Mouse (Mus musculus) heart, embryonic 10.5 days (tissue): ENCODE measurements around the gene Olfr676. TPM values are rescaled to one million over a fixed set of nuclear protein-coding genes. Genes with fewer than 3 reads are reported as not detected.
"Not testable (repeated sequence)": the region's sequence is repeated elsewhere in the genome, so short reads cannot be mapped to it uniquely, and the experiment has no call there.

Experiments
- DNase-seq: peaks from one replicate; pipeline ENCODE4 v3.0.0-alpha.2; 2017; ENCODE audit warnings: low spot score
- H3K27ac ChIP-seq: fragments of 300-500 bp; sonication (generic); 2 replicates; pipeline ENCODE4 v1.5.1; 2016; ENCODE audit warnings: mild to moderate bottlenecking
- H3K27me3 ChIP-seq: fragments of 300-500 bp; sonication (generic); 2 replicates; pipeline ENCODE4 v1.6.1; 2016; ENCODE audit warnings: mild to moderate bottlenecking; ENCODE audit not compliant: poor library complexity, insufficient read depth, severe bottlenecking
- H3K36me3 ChIP-seq: fragments of 300-500 bp; sonication (generic); 2 replicates; pipeline ENCODE4 v1.6.1; 2016; ENCODE audit warnings: mild to moderate bottlenecking, moderate library complexity
- H3K4me1 ChIP-seq: fragments of 300-500 bp; sonication (generic); 2 replicates; pipeline ENCODE4 v1.6.1; 2016; ENCODE audit warnings: mild to moderate bottlenecking
- H3K4me3 ChIP-seq: fragments of 300-500 bp; sonication (generic); 2 replicates; pipeline ENCODE4 v1.5.1; 2016; ENCODE audit warnings: mild to moderate bottlenecking, moderate library complexity
- H3K9me3 ChIP-seq: fragments of 300-500 bp; sonication (generic); 2 replicates; pipeline ENCODE4 v1.6.1; 2016; ENCODE audit warnings: mild to moderate bottlenecking, moderate library complexity
- WGBS: fragments of 180-500 bp; shearing (Covaris S2); methylation state at CpG from one replicate; pipeline ENCODE4 v1.1.7; 2016; 5-methylcytosine and 5-hydroxymethylcytosine counted together
- polyA plus RNA-seq: library from polyadenylated mRNA; unstranded; fragments of >200 nt; fragmentation: Nextera tagmentation; extraction: Ambion mirVana; gene quantifications from 2 replicates; pipeline ENCODE4 v1.2.1, GENCODE M21; 2016

Olfr676 gene
- not detected in 2 replicates for polyA plus RNA-seq

GRCm38 (mm10) chr7:105032398-105032797 is at the start of gene Olfr676:
TSS of gene Olfr676 (plus strand) at chr7:105032698.
- no peak within 1 kb of the TSS for H3K27ac ChIP-seq
- H3K9me3 ChIP-seq, result no peaks in the 10 kb centered on the region
- no peak within 1 kb of the TSS for H3K4me3 ChIP-seq
- H3K4me1 ChIP-seq, result no peaks in the 10 kb centered on the region
- no peak for DNase-seq
- H3K36me3 ChIP-seq, result no peaks in the 10 kb centered on the region
- no peaks in the 10 kb centered on the region for H3K27me3 ChIP-seq

DNA sequence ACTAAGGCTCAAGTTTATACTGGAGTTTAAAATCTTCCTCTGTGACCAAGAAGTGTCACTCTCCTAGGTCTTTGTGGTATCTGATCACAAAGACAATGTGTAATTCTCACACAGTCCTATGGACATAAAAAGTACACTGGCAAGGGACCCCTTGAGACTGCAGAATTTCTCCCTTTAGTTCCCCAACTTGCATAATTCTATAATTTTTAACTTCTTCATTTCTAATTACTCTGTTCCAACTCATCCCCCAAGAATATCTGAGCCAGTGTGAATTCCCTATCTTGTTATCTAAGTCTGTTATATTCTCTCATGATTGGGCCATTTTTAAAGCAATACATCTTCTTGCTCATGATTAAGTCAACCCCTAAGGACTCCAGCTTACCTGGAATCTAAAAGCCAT is 30.6 kb upstream of the Olfr676 start, which contains the start of gene Olfr672:
Gene Olfr672, minus strand, starts transcription at position 101 of the 400 bp plus-strand sequence.
- Histone ChIP-seq H3K4me3 (no peak within 1 kb of the TSS), H3K9me3 (no peaks in the 10 kb centered on the region), H3K27me3 (no peaks in the 10 kb centered on the region), H3K4me1 (no peaks in the 10 kb centered on the region), H3K36me3 (no peaks in the 10 kb centered on the region), H3K27ac (no peak within 1 kb of the TSS)
- DNase-seq, result no peak

DNA sequence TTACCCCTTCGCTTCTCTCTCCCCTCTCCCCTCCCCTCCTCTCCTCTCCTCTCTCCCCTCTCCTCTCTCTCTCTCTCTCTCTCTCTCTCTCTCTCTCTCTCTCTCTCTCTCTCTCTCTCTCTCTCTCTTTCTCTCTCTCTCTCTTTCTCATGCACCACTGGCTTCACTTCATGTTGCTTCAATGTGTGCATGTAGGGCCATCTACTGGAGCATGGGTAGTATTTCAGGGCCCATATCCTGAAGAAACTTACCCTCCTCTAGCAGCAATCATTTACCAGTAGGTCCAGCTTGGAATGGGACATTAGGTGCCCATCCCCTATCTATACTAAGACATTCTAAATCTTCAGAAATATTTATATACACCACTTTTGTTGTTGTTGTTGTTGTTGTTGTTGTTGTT is 10.0 kb upstream of the Olfr676 start:
- DNase-seq, result no peak
- no peak overlapping the region for H3K27ac ChIP-seq
- H3K9me3 ChIP-seq, result no peaks in the 10 kb centered on the region
- WGBS, result 42% methylated on average over 1 of the region's 1 CpGs
- no peaks in the 10 kb centered on the region for H3K27me3 ChIP-seq
- no peaks in the 10 kb centered on the region for H3K36me3 ChIP-seq
- no peak overlapping the region for H3K4me3 ChIP-seq
- H3K4me1 ChIP-seq, result no peaks in the 10 kb centered on the region

DNA sequence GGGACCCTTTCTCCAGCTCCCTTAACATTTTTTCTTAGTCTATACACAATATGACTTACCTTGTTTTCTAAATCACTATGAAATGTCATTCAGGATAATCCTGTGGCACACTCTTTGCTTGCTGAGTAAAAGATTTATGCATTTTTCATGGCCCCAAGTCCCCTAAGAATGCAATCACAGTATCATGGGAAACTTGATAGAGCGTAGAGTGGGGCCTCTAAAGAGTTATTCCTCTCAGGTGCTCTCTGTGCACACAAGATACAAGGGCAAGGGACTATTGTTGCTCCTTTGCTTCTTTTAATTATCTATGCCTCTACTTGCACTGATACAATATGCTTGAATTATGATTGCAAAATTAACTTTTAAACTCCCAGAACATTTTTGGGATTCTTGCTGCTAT is 4.1 kb upstream of the Olfr676 start, which contains the start of gene Olfr675:
Gene Olfr675, minus strand, starts transcription at position 101 of the 400 bp plus-strand sequence.
- no peaks in the 10 kb centered on the region for H3K4me1 ChIP-seq
- no peaks in the 10 kb centered on the region for H3K9me3 ChIP-seq
- no peak for DNase-seq
- H3K27me3 ChIP-seq, result no peaks in the 10 kb centered on the region
- 89% methylated on average over 1 of the region's 1 CpGs for WGBS
- H3K36me3 ChIP-seq, result no peaks in the 10 kb centered on the region
- H3K27ac ChIP-seq, result no peak within 1 kb of the TSS
- no peak within 1 kb of the TSS for H3K4me3 ChIP-seq

GRCm38 (mm10) chr7:105033836-105034235 is 1.3 kb downstream of the Olfr676 start:
- DNase-seq, H3K4me1 ChIP-seq, H3K9me3 ChIP-seq, H3K27me3 ChIP-seq, H3K4me3 ChIP-seq, H3K27ac ChIP-seq, H3K36me3 ChIP-seq: not testable (repeated sequence)
- whole genome bisulfite sequencing, result 49% methylated on average over 5 of the region's 5 CpGs

- DNase-seq, result no peak
- H3K36me3 ChIP-seq, result no peaks in the 10 kb centered on the region
- no peaks in the 10 kb centered on the region for H3K9me3 ChIP-seq
- H3K4me1 ChIP-seq, result no peaks in the 10 kb centered on the region
- H3K27me3 ChIP-seq, result no peaks in the 10 kb centered on the region
- H3K4me3 ChIP-seq, result no peak overlapping the region
- no peak overlapping the region for H3K27ac ChIP-seq
Measured at GRCm38 (mm10) chr7:105058951-105059350, 26.5 kb downstream of the Olfr676 start.

DNA sequence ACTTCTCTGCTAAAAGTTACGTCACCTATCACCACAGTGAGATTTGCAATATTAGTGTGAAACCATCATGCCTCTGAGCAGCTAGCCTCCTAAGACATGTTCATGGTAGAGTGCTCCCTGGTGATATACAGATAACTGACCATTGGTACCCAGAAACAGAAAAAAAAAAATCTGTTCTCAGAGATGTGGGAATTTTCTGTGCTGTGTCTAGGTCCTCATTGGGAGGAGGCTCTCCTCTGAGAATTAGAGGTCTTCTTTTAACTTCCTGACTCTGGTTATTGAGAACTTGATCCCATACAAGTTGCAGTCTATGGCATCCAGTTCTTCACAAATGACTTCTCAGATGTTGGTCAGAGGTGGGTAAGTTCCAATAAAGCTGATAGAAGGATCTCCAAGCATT is 31.7 kb downstream of the Olfr676 start, which contains the start of gene Olfr678:
Gene Olfr678, plus strand, starts transcription at position 301 of the 400 bp plus-strand sequence.
- Histone ChIP-seq H3K9me3 (no peaks in the 10 kb centered on the region), H3K27me3 (no peaks in the 10 kb centered on the region), H3K4me1 (no peaks in the 10 kb centered on the region), H3K4me3 (no peak within 1 kb of the TSS), H3K36me3 (no peaks in the 10 kb centered on the region), H3K27ac (no peak within 1 kb of the TSS)
- WGBS, result 92% methylated on average over 1 of the region's 1 CpGs
- no peak for DNase-seq

DNA sequence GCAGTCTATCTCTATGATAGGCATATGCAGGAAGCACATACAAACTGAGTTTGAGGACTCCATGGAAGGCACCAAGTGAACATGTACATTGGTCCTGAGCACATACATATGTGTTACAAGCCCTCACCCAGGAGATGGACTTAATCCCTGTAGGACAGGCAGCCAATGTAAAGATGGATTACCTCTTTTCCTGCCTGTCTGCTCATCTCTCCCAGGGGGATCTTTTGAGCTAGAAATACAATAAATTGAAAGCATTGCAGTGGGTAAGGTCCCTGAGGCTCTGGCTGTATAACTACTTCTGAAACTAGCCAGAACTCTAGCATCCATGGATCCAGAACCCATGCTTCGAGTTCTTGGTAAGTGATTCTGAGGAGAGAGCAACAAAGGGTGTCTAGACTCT is 48.4 kb downstream of the Olfr676 start, which contains the start of gene Olfr679:
Gene Olfr679, plus strand, starts transcription at position 301 of the 400 bp plus-strand sequence.
- Histone ChIP-seq H3K9me3 (no peaks in the 10 kb centered on the region), H3K4me1 (no peaks in the 10 kb centered on the region), H3K4me3 (no peak within 1 kb of the TSS), H3K36me3 (no peaks in the 10 kb centered on the region), H3K27me3 (no peaks in the 10 kb centered on the region), H3K27ac (no peak within 1 kb of the TSS)
- 48% methylated on average over 1 of the region's 1 CpGs for WGBS
- DNase-seq, result no peak

Other genes with a start within 250 kb of the Olfr676 start
- gene Usp17lb, start 190.1 kb upstream of the Olfr676 start, polyA plus RNA-seq, result not detected in 2 replicates
- not detected in 2 replicates for gene Usp17la, start 175.7 kb upstream of the Olfr676 start, polyA plus RNA-seq
- not detected in 2 replicates for gene Olfr665, start 154.7 kb upstream of the Olfr676 start, polyA plus RNA-seq
- gene Olfr666, start 136.7 kb upstream of the Olfr676 start, polyA plus RNA-seq, result not detected in 2 replicates
- not detected in 2 replicates for gene Olfr667, start 111.2 kb upstream of the Olfr676 start, polyA plus RNA-seq
- gene Olfr668, start 104.6 kb upstream of the Olfr676 start, polyA plus RNA-seq, result not detected in 2 replicates
- not detected in 2 replicates for gene Olfr669, start 98.5 kb upstream of the Olfr676 start, polyA plus RNA-seq
- not detected in 2 replicates for gene Olfr670, start 70.1 kb upstream of the Olfr676 start, polyA plus RNA-seq
- not detected in 2 replicates for gene Olfr671, start 53.6 kb upstream of the Olfr676 start, polyA plus RNA-seq
- gene Olfr672, start 30.7 kb upstream of the Olfr676 start, polyA plus RNA-seq, result not detected in 2 replicates
- not detected in 2 replicates for gene Olfr675, start 4.2 kb upstream of the Olfr676 start, polyA plus RNA-seq
- gene Olfr677, start 18.7 kb downstream of the Olfr676 start, polyA plus RNA-seq, result not detected in 2 replicates
- not detected in 2 replicates for gene Olfr678, start 31.8 kb downstream of the Olfr676 start, polyA plus RNA-seq
- not detected in 2 replicates for gene Olfr679, start 48.5 kb downstream of the Olfr676 start, polyA plus RNA-seq
- gene Olfr680-ps1, start 60.1 kb downstream of the Olfr676 start, polyA plus RNA-seq, result not detected in 2 replicates
- not detected in 2 replicates for gene Olfr681, start 84.1 kb downstream of the Olfr676 start, polyA plus RNA-seq
- not detected in 2 replicates for gene Olfr683, start 114.3 kb downstream of the Olfr676 start, polyA plus RNA-seq
- gene Olfr684, start 131.0 kb downstream of the Olfr676 start, polyA plus RNA-seq, result not detected in 2 replicates
- gene Olfr685, start 153.3 kb downstream of the Olfr676 start, polyA plus RNA-seq, result not detected in 2 replicates
- gene Olfr686, start 174.8 kb downstream of the Olfr676 start, polyA plus RNA-seq, result not detected in 2 replicates